Mouse (Mus musculus) heart, adult 2 months (tissue): ENCODE data around the gene Masp1. TPM values are rescaled to one million over a fixed set of nuclear protein-coding genes. Genes with fewer than 3 reads are reported as not detected.

Experiments
- DNase-seq, 2 experiments: peaks; one replicate each; pipeline ENCODE4 v3.0.0; 2021
- H3K27ac ChIP-seq: fragments of 200-600 bp; 2 replicates; pipeline ENCODE4 v1.8.1; 2022
- H3K27me3 ChIP-seq: fragments of 200-500 bp; 2 replicates; pipeline ENCODE4 v1.6.1; 2012; ENCODE audit warnings: mild to moderate bottlenecking, low read length, inconsistent platforms, mixed read lengths; ENCODE audit not compliant: control insufficient read depth, insufficient read depth
- H3K36me3 ChIP-seq: fragments of 200-500 bp; 2 replicates; pipeline ENCODE4 v1.6.1; 2012; ENCODE audit warnings: low read length, inconsistent platforms; ENCODE audit not compliant: control insufficient read depth, insufficient read depth
- H3K4me1 ChIP-seq: fragments of 200-500 bp; 2 replicates; pipeline ENCODE4 v1.6.1; 2011; ENCODE audit warnings: low read length; ENCODE audit not compliant: control insufficient read depth, insufficient read depth
- H3K4me3 ChIP-seq: fragments of 200-600 bp; 2 replicates; pipeline ENCODE4 v1.8.1; 2022
- H3K79me2 ChIP-seq: fragments of 200-500 bp; replicated peaks from 2 replicates; pipeline ENCODE4 v1.6.1; 2012; ENCODE audit warnings: mild to moderate bottlenecking, inconsistent platforms, low read length, moderate library complexity, mixed read lengths; ENCODE audit not compliant: control insufficient read depth, insufficient read depth
- H3K9ac ChIP-seq: fragments of 200-500 bp; 2 replicates; pipeline ENCODE4 v1.6.1; 2012; ENCODE audit warnings: low read depth, mild to moderate bottlenecking, control low read depth, inconsistent platforms, low read length, mixed read lengths
- CTCF ChIP-seq: fragments of 200-600 bp; IDR thresholded peaks from 2 replicates; pipeline ENCODE4 v1.8.1; 2022; ENCODE audit warnings: antibody characterized with exemption, mild to moderate bottlenecking, moderate library complexity
- EP300 ChIP-seq: fragments of 200-500 bp; IDR thresholded peaks from 2 replicates; pipeline ENCODE4 v1.6.1; 2011; ENCODE audit warnings: low read depth, low read length, control low read depth; ENCODE audit not compliant: insufficient read depth
- POLR2A ChIP-seq: fragments of 200-500 bp; IDR thresholded peaks from 2 replicates; pipeline ENCODE4 v1.6.1; 2011; ENCODE audit warnings: mild to moderate bottlenecking, low read depth, low read length, control low read depth; ENCODE audit not compliant: insufficient read depth
- WGBS: fragments of 180-500 bp; shearing (Covaris S2); methylation state at CpG from one replicate; pipeline ENCODE4 v1.1.7; 2018; 5-methylcytosine and 5-hydroxymethylcytosine counted together
- intact Hi-C: fragments of 180-260 bp; cut with DNase I; formaldehyde crosslinking; loops from one replicate; pipeline ENCODE4 v1.15.1; 2025
- polyA plus RNA-seq: library from polyadenylated mRNA; depleted of rRNA; stranded (reverse); fragments of >200 nt; gene quantifications from 2 replicates; pipeline ENCODE4 v1.2.3, GENCODE M21; 2012
- total RNA-seq, 2 experiments: library from RNA; stranded (reverse); gene quantifications; 2 replicates each; pipeline ENCODE4 v1.2.3; 2021

Masp1 gene
- total and polyA plus RNA-seq, 3 experiments = 10.3 to 15.8 (median 15.4) TPM

DNA sequence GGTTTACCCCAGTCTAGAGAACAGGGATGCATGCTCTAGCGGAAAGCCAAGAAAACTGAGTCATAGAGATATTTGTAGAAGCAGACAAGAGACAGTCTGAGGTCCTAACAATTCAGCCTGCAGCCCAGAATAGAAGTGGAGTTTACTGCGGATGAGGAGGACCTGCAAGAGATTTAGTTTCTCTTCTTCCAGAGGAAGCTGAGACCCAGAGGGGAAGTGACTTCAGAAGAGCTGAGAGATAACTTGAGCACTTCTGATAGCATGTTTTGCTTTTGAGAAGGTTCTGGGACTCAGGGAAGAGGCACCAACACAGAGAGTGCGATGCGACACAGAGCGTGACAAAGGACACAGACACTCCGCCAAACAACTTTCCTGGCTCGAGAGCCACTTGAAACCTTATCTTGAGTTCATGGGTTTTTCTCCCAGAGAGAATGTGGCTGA lies 21.9 kb downstream of the Masp1 start:
- H3K9ac ChIP-seq = 0 out of 2 replicates have a peak overlapping the region, but pooled peaks have one; percentile 10
- DNase-seq = peak; percentile 34 to 69
- peak; percentile 67; the same call in 1 of the 2 replicates for TF ChIP-seq EP300
- TF ChIP-seq CTCF = no peak
- peak; percentile 37 for TF ChIP-seq POLR2A
- peak overlapping the region; percentile 18; the same call in 1 of the 2 replicates for H3K4me3 ChIP-seq
- peaks cover 8% of the 10 kb centered on the region for H3K4me1 ChIP-seq
- peaks cover 22% of the 10 kb centered on the region for H3K36me3 ChIP-seq
- no peaks in the 10 kb centered on the region for H3K27me3 ChIP-seq
- H3K79me2 ChIP-seq = no peaks in the 10 kb centered on the region
- H3K27ac ChIP-seq = peak overlapping the region; percentile 79
- intact Hi-C loops = loop anchor here (5.0 kb wide), 1 partner anchor 41 kb away; no protein-coding TSS in a partner anchor
- 7% methylated on average over 7 of the region's 7 CpGs for WGBS

DNA sequence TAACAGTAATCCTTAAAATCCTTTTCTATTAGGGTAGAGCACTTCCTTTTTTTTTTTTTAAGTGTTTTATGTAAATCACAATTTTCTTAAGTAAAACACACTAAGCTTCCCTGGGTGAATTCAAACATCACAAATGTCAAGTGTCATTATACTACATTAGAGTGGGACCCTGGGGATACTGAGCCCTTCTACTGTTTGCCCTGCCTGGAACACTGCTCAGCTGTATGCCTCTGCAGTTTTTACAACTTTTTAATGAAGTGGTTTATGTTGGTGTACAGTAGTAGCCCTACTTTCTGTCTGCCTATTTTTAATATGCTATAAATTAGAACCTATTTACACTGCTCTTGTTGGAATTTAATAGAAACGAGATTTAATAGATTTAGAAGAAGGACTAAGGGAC lies 22.7 kb downstream of the Masp1 start:
- H3K4me3 ChIP-seq = no peak overlapping the region
- no peaks in the 10 kb centered on the region for H3K27me3 ChIP-seq
- TF ChIP-seq EP300 (no peak), POLR2A (no peak), CTCF (no peak)
- WGBS = 45% methylated on average over 1 of the region's 1 CpGs
- H3K9ac ChIP-seq = no peak overlapping the region
- peak overlapping the region; percentile 79 for H3K27ac ChIP-seq
- H3K36me3 ChIP-seq = peaks cover 22% of the 10 kb centered on the region
- peaks cover 8% of the 10 kb centered on the region for H3K4me1 ChIP-seq
- intact Hi-C loops = loop anchor here (5.0 kb wide), 1 partner anchor 41 kb away; no protein-coding TSS in a partner anchor
- no peak for DNase-seq
- H3K79me2 ChIP-seq = no peaks in the 10 kb centered on the region

DNA sequence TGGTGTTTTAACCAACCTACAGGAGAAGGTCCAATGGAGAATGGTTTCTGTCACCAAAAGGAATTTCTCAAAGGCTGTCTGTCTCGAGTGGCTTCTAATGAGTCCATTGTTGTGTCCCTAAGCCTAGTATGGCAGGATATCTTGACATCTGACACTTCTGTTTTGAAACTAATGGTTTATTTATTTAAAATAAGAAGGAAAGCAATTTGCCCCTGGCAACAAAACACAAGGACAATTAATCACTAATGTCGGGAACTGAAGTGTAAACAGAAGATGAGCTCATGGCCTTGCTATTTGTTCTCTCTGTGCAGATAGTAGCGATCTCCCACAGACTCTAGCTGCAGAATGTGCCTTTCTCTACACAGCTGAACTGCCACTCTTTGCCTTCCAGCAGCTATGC lies 23.2 kb downstream of the Masp1 start:
- H3K9ac ChIP-seq = no peak overlapping the region
- peaks cover 22% of the 10 kb centered on the region for H3K36me3 ChIP-seq
- H3K79me2 ChIP-seq = no peaks in the 10 kb centered on the region
- H3K27me3 ChIP-seq = no peaks in the 10 kb centered on the region
- peaks cover 8% of the 10 kb centered on the region for H3K4me1 ChIP-seq
- TF ChIP-seq EP300 (no peak), POLR2A (no peak), CTCF (no peak)
- peak overlapping the region; percentile 79; the same call in 1 of the 2 replicates for H3K27ac ChIP-seq
- H3K4me3 ChIP-seq = no peak overlapping the region
- no peak for DNase-seq
- 16% methylated on average over 3 of the region's 3 CpGs for WGBS
- intact Hi-C loops = loop anchor here (5.0 kb wide), 1 partner anchor 40 kb away; no protein-coding TSS in a partner anchor

DNA sequence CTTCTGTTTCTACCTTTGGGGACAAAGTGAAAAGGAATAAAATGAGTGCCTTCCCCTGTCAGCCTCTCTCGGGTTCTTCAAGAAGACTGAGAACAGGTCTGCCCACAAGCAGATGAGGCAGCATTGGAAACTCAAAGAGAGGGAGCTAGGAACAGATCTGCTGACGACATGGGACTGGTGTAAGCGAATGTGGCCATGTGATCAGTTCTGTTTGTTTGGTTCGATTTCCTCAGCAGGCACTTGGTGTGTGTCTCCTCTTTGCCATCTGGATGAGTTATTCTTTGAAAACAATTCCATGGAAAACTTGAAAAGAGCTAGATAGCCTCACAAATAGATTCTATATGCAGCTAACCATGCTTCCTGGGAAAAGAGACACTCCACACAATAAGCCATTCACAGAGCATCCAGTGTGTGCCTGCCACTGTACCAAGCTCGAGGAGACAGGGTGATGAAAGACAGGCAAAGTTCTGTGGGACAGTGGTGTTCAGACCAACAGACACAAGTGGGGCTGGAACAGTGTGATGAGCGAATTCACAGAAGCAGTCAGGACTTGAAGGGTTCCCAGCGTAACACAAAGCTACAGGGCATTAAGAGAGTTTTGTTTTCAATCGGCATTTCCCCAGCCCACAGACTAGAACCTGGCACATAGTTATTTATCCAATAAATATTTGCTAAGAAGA lies 24.2 kb downstream of the Masp1 start:
- no peak for TF ChIP-seq POLR2A
- no peak for TF ChIP-seq CTCF
- no peak for TF ChIP-seq EP300
- H3K79me2 ChIP-seq = no peaks in the 10 kb centered on the region
- DNase-seq = no peak
- WGBS = 77% methylated on average over 8 of the region's 8 CpGs
- no peak overlapping the region; the same call in 1 of the 2 replicates for H3K27ac ChIP-seq
- peaks cover 8% of the 10 kb centered on the region for H3K4me1 ChIP-seq
- H3K4me3 ChIP-seq = no peak overlapping the region
- H3K9ac ChIP-seq = no peak overlapping the region
- H3K27me3 ChIP-seq = no peaks in the 10 kb centered on the region
- H3K36me3 ChIP-seq = peaks cover 22% of the 10 kb centered on the region
- intact Hi-C loops = loop anchor here (5.0 kb wide), 1 partner anchor 39 kb away; no protein-coding TSS in a partner anchor

DNA sequence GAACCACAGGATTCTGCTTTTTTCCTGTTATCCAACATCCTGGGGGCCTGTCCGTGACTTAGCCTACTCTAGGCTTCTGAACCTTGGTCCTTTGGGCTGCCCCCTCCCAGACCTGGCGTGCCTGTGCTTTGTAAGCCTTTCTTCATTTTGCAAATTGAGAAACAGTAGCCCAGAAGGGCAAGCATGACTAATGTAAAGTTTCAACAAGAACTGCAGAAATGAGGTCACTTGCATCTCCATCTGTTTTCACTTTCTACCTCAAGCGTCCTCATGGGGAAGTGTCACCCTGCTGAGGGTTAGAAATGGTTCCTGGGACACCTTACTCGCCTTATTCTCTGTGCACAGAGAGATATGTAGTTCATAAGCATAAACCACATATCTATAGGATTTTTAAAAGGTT lies 27.8 kb downstream of the Masp1 start:
- no peak overlapping the region for H3K9ac ChIP-seq
- no peaks in the 10 kb centered on the region for H3K79me2 ChIP-seq
- no peak overlapping the region for H3K27ac ChIP-seq
- intact Hi-C loops = no loop called here
- DNase-seq = no peak
- H3K36me3 ChIP-seq = peaks cover 8% of the 10 kb centered on the region; the same call in 1 of the 2 replicates
- H3K4me3 ChIP-seq = no peak overlapping the region
- no peaks in the 10 kb centered on the region for H3K27me3 ChIP-seq
- 73% methylated on average over 4 of the region's 4 CpGs for WGBS
- H3K4me1 ChIP-seq = peaks cover 1% of the 10 kb centered on the region
- no peak for TF ChIP-seq POLR2A
- no peak for TF ChIP-seq CTCF
- no peak for TF ChIP-seq EP300

DNA sequence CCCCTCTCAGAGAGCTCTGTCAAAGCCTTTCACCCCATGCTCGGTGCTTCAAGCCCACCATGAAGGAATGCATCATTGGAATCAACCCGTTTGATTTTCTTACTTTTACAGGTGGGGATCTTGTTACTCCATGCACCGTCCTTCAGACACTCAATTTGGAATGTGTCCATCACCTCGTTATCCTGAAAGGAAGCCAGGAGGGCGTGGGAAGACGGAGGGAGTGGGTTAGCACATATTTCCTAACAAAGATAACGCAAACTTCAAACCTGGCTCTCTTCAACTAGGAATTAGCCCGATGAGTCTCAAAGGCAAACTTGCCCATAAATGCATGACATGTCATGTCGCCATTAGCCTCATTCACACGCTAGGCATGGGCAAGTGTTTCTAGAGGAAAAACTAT lies 37.3 kb downstream of the Masp1 start:
- WGBS = 66% methylated on average over 10 of the region's 10 CpGs
- Histone ChIP-seq H3K4me1 (no peaks in the 10 kb centered on the region), H3K79me2 (no peaks in the 10 kb centered on the region), H3K36me3 (no peaks in the 10 kb centered on the region), H3K4me3 (no peak overlapping the region), H3K27ac (no peak overlapping the region), H3K9ac (no peak overlapping the region), H3K27me3 (no peaks in the 10 kb centered on the region)
- intact Hi-C loops = no loop called here
- DNase-seq = no peak
- TF ChIP-seq CTCF (no peak), EP300 (no peak), POLR2A (no peak)
